Mouse (Mus musculus) heart, embryonic 14.5 days (tissue): ENCODE results near the gene Ctnnd2. TPM values are rescaled to one million over a fixed set of nuclear protein-coding genes. Genes with fewer than 3 reads are reported as not detected.

Source experiments
- ATAC-seq: fragments of 200-750 bp; cut with Nextera tagmentation; 2 replicates; pipeline ENCODE4 v1.8.0; 2017; ENCODE audit warnings: low read depth, moderate TSS enrichment; ENCODE audit not compliant: insufficient number of reproducible peaks, insufficient read depth, low FRiP score
- H3K27ac ChIP-seq, 2 experiments: fragments of 200-500 bp in 1 of 2; fragments of 300-500 bp in 1 of 2; sonication (generic) in 1 of 2; replicated peaks in 1 of 2; 2 replicates each; pipeline ENCODE4 v1.5.1; 2012 to 2014; ENCODE audit warnings: low read depth in 2 of 2, low read length in 2 of 2, control low read depth in 1 of 2, mild to moderate bottlenecking in 1 of 2, mixed read lengths in 1 of 2; ENCODE audit not compliant: control insufficient read depth in 1 of 2, insufficient read depth in 1 of 2
- H3K27me3 ChIP-seq: fragments of 300-500 bp; sonication (generic); 2 replicates; pipeline ENCODE4 v1.6.1; 2014; ENCODE audit warnings: mild to moderate bottlenecking, low read length, control low read depth; ENCODE audit not compliant: control insufficient read depth, insufficient read depth
- H3K36me3 ChIP-seq: fragments of 300-500 bp; sonication (generic); 2 replicates; pipeline ENCODE4 v1.6.1; 2014; ENCODE audit warnings: mild to moderate bottlenecking, control low read depth, low read length, mixed read lengths; ENCODE audit not compliant: control insufficient read depth, insufficient read depth
- H3K4me1 ChIP-seq, 2 experiments: fragments of 200-500 bp in 1 of 2; fragments of 300-500 bp in 1 of 2; sonication (generic) in 1 of 2; 2 replicates each; pipeline ENCODE4 v1.6.1; 2012 to 2014; ENCODE audit warnings: low read length in 2 of 2, control low read depth in 1 of 2, mixed read lengths in 1 of 2; ENCODE audit not compliant: control insufficient read depth in 2 of 2, insufficient read depth in 2 of 2
- H3K4me2 ChIP-seq: fragments of 300-500 bp; sonication (generic); 2 replicates; pipeline ENCODE4 v1.6.1; 2014; ENCODE audit warnings: mild to moderate bottlenecking, low read length
- H3K4me3 ChIP-seq, 2 experiments: fragments of 200-500 bp in 1 of 2; fragments of 300-500 bp in 1 of 2; sonication (generic) in 1 of 2; 2 replicates each; pipeline ENCODE4 v1.5.1; 2012 to 2014; ENCODE audit warnings: low read length in 2 of 2, mild to moderate bottlenecking in 2 of 2, control low read depth in 1 of 2, low read depth in 1 of 2, moderate library complexity in 1 of 2; ENCODE audit not compliant: control insufficient read depth in 1 of 2, insufficient read depth in 1 of 2
- H3K9ac ChIP-seq: fragments of 300-500 bp; sonication (generic); 2 replicates; pipeline ENCODE4 v1.6.1; 2014; ENCODE audit warnings: mild to moderate bottlenecking, low read length
- H3K9me3 ChIP-seq: fragments of 300-500 bp; sonication (generic); 2 replicates; pipeline ENCODE4 v1.6.1; 2016; ENCODE audit warnings: low read length, control low read depth; ENCODE audit not compliant: control insufficient read depth
- WGBS: fragments of 180-500 bp; shearing (Covaris S2); extraction: QIAGEN DNeasy Blood & Tissue Kit; methylation state at CpG from one replicate; pipeline ENCODE4 v1.1.7; 2014; 5-methylcytosine and 5-hydroxymethylcytosine counted together
- polyA plus RNA-seq: library from polyadenylated mRNA; unstranded; fragments of >200 nt; fragmentation: Nextera tagmentation; extraction: Ambion mirVana; gene quantifications from 2 replicates; pipeline ENCODE4 v1.2.1, GENCODE M21; 2014

Gene Ctnnd2
- polyA plus RNA-seq, 1 experiment from 2014 or later: 0.61 TPM

DNA sequence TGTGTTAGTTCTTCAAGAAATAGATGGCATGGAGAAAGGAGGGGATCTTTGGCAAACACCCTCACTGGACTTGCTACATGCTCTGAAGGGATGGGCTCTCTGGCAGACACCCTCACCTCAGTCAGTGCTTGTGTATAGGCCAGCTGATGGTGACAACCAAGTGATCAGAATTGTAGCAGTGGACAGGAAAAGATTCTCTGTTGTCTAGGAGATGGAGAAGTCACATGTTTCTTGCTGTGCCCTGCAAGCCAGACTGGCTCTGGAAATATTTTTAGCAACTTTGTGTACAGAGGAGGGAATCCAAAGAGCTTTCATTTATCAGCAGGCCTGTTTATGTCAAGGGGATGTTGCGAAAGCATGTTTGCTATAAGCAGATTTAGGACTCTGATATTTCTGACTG lies 27.4 kb downstream of the Ctnnd2 start:
- 50% methylated on average over 1 of the region's 1 CpGs for WGBS
- H3K9me3 ChIP-seq: no peaks in the 10 kb centered on the region
- ATAC-seq: no peak
- no peak overlapping the region for H3K4me2 ChIP-seq
- H3K27me3 ChIP-seq: no peaks in the 10 kb centered on the region
- H3K4me1 ChIP-seq: no peaks in the 10 kb centered on the region
- no peak overlapping the region for H3K27ac ChIP-seq
- no peaks in the 10 kb centered on the region for H3K36me3 ChIP-seq
- H3K9ac ChIP-seq: no peak overlapping the region
- no peak overlapping the region for H3K4me3 ChIP-seq

DNA sequence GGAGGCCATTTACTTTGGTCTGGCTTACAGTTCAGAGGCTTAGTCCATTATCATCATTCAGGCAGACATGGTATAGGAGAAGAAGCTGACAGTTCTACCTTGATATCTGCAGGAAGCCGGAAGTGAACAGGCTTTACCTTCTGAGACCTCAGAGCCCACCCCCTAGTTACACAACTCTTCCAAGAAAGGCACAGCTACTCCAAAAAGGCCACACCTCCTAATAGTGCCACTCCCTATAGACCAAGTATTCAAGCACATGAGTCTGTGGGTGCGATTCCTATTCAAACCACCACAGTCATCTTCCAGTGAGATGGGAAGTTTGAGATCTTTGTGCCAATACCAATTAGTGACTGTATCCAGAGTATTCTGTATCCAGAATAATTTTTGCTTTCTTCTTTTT lies 28.8 kb downstream of the Ctnnd2 start:
- ATAC-seq: no peak
- Histone ChIP-seq H3K27ac (no peak overlapping the region), H3K9me3 (no peaks in the 10 kb centered on the region), H3K27me3 (no peaks in the 10 kb centered on the region), H3K4me2 (no peak overlapping the region), H3K4me1 (no peaks in the 10 kb centered on the region), H3K36me3 (no peaks in the 10 kb centered on the region), H3K9ac (no peak overlapping the region), H3K4me3 (no peak overlapping the region)
- WGBS: 84% methylated on average over 2 of the region's 2 CpGs

- Histone ChIP-seq H3K9ac (no peak overlapping the region), H3K4me2 (no peak overlapping the region), H3K27ac (no peak overlapping the region), H3K27me3 (no peaks in the 10 kb centered on the region), H3K4me1 (no peaks in the 10 kb centered on the region), H3K36me3 (no peaks in the 10 kb centered on the region), H3K9me3 (no peaks in the 10 kb centered on the region), H3K4me3 (no peak overlapping the region)
- no peak for ATAC-seq
- 92% methylated on average over 3 of the region's 3 CpGs for WGBS
Observed at GRCm38 (mm10) chr15:30201617-30202016, 29.2 kb downstream of the Ctnnd2 start.

GRCm38 (mm10) chr15:30212746-30213145 lies 40.4 kb downstream of the Ctnnd2 start:
- Histone ChIP-seq H3K9ac (no peak overlapping the region), H3K27me3 (no peaks in the 10 kb centered on the region), H3K9me3 (no peaks in the 10 kb centered on the region), H3K4me1 (no peaks in the 10 kb centered on the region), H3K27ac (no peak overlapping the region), H3K4me2 (no peak overlapping the region), H3K36me3 (no peaks in the 10 kb centered on the region), H3K4me3 (no peak overlapping the region)
- ATAC-seq: no peak
- 87% methylated on average over 5 of the region's 5 CpGs for WGBS

DNA sequence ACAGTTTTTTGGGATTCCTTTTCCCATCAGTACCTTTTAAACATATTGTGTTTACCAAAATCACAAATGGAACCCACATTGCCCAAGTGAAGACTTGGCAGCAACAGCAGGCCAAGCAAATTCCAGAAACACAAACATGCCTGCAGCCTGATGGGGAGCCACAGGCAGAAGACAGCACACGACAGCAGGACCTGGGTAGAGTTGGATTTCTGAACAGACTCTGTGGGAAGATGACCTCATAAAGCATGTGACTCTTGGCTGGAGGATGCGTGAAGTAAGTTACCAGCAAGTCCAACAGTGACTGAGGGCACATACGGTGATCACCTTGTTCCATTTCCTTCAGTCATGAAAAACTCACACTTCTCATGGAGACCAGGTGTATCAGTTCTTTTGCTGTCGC lies 43.5 kb downstream of the Ctnnd2 start:
- Histone ChIP-seq H3K4me1 (no peaks in the 10 kb centered on the region), H3K27me3 (no peaks in the 10 kb centered on the region), H3K9me3 (no peaks in the 10 kb centered on the region), H3K27ac (no peak overlapping the region), H3K4me3 (no peak overlapping the region), H3K9ac (no peak overlapping the region), H3K4me2 (no peak overlapping the region), H3K36me3 (no peaks in the 10 kb centered on the region)
- ATAC-seq: no peak
- 76% methylated on average over 4 of the region's 4 CpGs for WGBS

DNA sequence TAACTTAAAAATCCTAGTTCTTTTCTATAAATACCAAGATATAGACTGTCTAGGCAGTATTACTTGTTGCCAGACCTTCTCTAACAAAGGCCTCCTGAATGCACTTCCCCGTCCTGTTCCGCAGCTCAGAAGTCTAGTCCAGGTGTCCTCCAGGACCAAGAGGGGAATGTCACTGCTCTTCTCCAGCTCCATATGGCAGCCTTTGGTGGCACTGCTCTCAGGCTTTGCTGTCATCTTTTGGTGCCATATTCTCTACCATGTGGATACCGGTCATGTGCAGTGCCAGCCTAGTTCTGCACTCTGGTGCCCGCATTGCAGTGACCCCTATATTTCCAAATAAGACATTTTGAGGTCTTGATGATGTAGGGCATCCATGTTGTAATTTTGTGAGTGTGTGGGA lies 56.7 kb downstream of the Ctnnd2 start:
- Histone ChIP-seq H3K9ac (no peak overlapping the region), H3K36me3 (no peaks in the 10 kb centered on the region), H3K4me3 (no peak overlapping the region), H3K9me3 (no peaks in the 10 kb centered on the region), H3K4me1 (no peaks in the 10 kb centered on the region), H3K27ac (no peak overlapping the region), H3K4me2 (no peak overlapping the region), H3K27me3 (no peaks in the 10 kb centered on the region)
- no peak for ATAC-seq
- WGBS: 86% methylated on average over 4 of the region's 4 CpGs

- Histone ChIP-seq H3K4me1 (no peaks in the 10 kb centered on the region), H3K9me3 (no peaks in the 10 kb centered on the region), H3K27ac (no peak overlapping the region), H3K4me2 (no peak overlapping the region), H3K27me3 (no peaks in the 10 kb centered on the region), H3K36me3 (no peaks in the 10 kb centered on the region), H3K9ac (no peak overlapping the region), H3K4me3 (no peak overlapping the region)
- 86% methylated on average over 10 of the region's 10 CpGs for WGBS
- no peak for ATAC-seq
Observed at GRCm38 (mm10) chr15:30235210-30236034, 63.0 kb downstream of the Ctnnd2 start.

GRCm38 (mm10) chr15:30240881-30241280 lies 68.5 kb downstream of the Ctnnd2 start:
- H3K4me1 ChIP-seq: no peaks in the 10 kb centered on the region
- H3K27ac ChIP-seq: no peak overlapping the region
- WGBS: 73% methylated on average over 2 of the region's 2 CpGs
- H3K27me3 ChIP-seq: no peaks in the 10 kb centered on the region
- no peak overlapping the region for H3K4me3 ChIP-seq
- no peak overlapping the region for H3K4me2 ChIP-seq
- H3K9ac ChIP-seq: no peak overlapping the region
- no peaks in the 10 kb centered on the region for H3K36me3 ChIP-seq
- no peaks in the 10 kb centered on the region for H3K9me3 ChIP-seq
- ATAC-seq: no peak
